Mouse (Mus musculus) frontal cortex, adult (tissue): ENCODE measurements around the gene Dolpp1.

ENCODE experiments used
- ATAC-seq: cut with Nextera tagmentation; 2 replicates; pipeline ENCODE4 v1.9.2; 2017; ENCODE audit warnings: mild to moderate bottlenecking, moderate library complexity, mixed read lengths; ENCODE audit not compliant: low TSS enrichment

Gene Dolpp1

DNA sequence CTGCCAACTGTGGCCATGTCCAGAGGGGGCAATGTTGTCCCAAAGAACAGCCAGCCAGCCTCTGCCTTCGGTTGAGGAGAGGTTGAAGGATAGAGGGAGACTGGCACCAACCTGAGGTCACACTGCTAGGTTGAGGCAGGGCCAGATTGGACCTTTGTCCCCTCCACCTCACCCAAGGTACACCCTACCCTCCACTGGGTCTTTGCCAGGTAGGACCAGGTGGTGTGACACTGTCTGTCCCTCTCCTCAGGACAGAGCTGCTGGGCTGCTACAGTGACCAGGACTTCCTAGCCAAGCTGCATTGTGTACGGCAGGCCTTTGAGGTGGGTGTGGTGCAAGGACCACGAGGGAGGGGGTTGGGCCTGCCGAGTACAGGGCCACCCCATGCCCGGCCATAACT, 14.3 kb upstream of the Dolpp1 start:
- ATAC-seq = no peak

DNA sequence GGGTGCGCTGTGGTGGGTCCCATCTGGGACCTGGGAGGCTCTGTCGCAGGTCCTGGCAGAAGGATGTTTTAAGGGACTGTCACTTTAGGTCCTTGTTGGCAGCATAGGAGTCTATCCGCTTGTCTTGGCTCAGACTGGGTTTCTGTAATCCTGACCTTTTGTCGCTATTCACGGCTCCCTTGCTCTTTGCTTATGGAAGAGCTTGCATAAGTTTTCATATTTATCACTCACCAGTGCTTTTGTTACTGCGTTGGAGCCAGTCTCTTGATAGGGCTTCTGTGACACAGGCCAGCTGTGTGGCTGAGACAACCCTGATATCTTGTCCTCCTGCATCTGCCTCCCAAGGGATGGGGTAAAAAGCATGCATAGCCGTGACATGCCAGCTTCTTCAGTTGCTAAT, 12.7 kb upstream of the Dolpp1 start:
- ATAC-seq = no peak

DNA sequence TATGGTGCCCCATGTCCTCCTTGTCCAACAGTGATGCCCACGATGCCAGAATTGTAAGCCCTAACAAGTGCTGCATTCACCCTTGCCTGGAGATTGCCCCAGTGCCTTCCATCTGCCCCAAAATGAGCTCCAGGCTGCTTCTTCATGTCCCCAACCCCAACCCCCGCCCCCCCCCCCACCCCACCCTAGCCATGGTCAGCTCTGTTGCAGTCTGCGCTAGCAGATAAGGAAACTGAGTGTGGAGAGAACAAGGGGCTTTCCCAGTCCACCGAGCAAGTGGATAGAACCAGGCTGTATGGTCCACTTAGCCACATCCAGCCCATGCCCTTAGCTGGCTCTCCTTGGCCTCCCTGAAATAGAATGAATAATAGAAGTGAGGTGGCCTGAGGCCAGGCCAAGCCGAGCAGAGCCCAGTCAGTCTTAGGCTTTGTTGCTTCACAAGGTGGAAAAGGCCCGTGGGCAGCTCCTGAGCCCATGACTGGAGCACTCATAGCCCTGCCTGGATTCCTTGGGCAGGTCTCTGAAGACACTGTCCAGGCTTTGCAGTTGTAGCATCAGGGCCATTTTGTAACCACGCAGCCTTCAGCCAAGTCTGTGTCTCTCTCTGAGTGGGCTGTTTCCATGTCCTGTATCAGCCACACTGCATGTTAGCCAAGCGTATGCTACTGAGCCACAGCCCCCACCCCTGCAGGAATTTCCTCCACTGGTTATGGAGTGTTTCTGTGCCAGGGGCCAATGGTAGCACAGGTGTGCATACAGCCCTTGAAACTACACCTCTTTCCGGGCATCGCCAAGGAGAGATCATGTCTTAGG, 11.3 kb upstream of the Dolpp1 start:
- ATAC-seq = peak; percentile 41

DNA sequence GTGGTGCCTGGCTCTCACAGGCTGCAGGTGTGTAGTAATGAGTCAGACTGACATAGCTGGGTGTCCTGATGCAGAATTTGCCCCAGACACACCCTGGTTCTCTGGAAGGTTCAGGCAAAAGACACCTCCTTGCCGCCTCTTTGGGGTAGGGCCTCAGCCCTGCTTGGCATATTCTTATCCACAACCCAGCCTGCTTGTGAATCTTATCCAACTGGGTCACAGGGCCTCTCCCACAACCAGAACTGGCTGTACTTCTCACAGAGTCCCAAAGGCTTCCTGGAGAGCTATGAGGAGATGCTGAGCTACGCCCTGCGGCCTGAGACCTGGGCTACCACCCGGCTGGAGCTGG, 10.7 kb upstream of the Dolpp1 start:
- ATAC-seq = no peak

DNA sequence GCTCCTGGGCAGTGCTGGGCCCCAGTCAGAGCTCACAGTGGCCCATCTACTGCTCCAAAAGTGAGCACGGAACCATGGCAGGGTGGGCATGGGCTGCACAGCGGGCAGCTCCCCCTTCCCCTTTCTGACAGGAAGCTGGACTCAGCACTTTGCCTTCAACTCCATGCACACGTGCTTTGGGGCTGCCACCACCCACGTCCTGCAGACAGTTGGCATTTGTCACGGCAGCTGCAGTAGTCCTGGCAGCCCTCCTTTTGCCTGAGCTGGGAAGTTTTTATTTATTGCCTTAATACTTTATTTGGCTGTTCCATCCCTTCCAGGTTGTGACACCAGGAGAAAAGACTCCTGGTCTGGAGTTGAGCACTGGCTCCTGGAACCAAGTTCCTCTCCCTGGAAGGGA, 7.2 kb upstream of the Dolpp1 start:
- ATAC-seq = peak; percentile 29

DNA sequence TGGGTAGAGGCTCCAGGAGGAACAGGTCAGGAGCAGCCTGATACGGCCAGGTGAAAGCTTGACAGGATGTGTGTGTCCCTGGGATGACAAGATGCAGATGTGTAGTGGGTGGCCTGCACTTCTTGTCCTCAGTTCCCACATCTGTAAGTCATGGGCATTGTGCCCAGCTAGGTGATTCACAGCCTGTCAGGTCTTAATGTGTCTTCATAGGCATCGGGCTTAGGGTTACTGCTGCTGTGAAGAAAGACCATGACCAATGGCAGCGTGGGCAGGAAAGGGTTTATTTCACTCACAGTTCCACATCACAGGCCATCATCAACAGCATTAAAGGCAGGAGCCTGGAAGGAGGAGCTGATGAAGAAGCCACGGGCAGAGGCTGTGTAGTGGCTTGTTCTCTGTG, 6.5 kb upstream of the Dolpp1 start:
- ATAC-seq = no peak

DNA sequence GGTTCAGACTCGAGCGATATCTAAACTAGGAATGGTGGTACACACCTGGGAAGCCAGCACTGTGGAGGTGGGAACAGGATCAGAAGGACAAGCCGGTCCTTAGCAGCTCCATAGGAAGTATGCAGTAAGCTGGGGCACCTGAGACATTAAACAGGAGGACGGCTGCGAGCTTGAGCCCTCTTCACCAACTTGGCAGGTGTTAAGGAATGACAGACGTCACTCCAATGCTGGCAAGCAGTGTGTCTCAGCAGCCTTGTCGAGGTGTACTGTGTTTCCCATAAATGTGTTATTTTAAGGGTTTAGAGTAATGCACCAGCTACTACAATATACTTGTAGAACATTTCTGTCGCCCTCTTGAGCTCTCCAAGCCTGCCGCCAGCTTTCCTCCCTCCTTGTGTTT, 5.1 kb upstream of the Dolpp1 start:
- no peak for ATAC-seq

DNA sequence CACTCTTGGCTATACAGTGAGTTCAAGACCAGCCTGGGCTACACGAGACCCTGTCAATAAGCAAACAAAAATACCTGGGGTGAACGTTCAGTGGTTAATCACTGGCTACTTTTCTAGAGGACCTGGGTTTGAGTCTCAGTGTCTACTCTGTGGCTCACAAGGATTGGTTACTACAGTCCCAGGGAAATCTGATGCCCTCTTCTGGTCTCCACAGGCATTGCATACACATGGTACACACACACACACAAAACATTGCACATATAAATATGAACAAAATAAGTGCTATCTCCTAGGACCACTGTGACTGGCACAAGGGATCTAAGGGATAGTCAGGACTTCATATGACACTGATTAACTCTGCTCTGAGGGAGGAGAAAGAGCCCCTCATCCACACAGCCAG, 3.1 kb upstream of the Dolpp1 start:
- no peak for ATAC-seq

DNA sequence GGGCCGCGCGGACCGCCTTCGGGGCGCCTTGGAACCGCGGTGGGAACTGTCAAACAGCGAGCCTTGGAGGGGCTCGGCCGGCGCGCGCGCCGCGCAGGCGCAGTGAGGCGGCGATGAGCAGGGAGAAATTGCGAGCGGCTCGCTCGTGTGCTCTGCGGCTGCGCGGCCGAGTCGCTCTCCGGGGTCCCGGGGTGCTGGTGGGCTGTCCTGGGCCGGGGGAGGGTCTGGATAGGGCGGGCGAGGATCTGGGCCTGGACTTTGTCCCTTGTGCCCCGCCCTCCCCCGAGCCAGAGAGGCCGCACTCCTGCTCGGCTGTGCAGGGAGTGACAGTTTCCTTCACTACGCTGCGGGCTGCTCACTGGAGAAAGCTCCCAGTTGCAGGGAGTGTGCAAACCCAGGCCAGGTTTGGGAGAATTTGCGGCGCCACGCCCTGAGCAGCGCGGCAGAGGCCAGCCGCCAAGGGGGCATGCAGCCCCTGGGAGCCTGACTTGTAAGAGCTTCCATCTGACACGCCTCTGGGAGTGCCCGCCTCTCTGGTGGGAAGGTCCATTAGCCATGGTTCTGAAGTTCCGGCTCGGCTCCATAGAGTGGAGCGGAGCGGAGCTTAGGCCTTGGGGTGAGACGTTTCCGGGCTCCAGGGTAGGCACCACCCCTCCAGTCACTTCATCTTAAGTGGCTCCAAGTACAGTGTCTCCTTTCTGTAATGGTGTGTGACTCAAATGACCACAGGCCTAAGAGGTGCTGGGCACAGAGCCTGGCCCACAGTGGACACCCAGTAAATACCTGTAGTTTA, 719 bp downstream of the Dolpp1 start:
- ATAC-seq = peak; percentile 51

DNA sequence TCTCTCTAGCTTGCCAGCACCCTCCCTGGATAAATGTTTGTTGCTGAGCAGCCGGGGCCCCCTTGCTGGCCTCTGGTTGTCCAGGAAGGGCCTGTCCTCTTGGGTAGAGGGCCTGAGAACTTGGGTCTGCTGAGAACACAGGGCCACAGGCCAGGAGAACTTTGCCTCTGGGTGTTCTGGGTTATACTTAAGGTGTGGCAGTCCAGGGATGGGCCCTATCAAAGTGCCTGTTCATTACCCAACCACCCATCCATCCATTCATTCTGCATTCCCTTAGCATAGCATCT, 1.3 kb downstream of the Dolpp1 start:
- no peak for ATAC-seq

DNA sequence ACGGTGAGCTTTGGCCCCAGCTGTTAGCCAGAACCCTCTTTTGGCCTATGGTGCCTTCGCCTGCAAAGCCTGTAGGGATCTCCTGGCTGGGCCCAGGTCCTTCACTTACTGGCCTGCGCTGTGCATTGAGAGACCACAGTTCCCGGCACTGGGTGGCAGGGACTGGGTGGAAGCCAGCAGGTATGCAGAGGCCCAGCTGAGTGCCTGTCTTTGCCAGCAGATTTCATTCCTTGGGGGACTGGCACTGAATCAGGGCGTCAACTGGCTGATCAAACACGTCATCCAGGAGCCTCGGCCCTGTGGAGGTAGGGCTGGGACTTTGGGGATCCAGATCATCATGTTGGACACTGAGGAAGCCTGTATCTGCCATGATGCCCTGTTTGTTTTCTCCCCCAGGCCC, 3.7 kb downstream of the Dolpp1 start:
- no peak for ATAC-seq

DNA sequence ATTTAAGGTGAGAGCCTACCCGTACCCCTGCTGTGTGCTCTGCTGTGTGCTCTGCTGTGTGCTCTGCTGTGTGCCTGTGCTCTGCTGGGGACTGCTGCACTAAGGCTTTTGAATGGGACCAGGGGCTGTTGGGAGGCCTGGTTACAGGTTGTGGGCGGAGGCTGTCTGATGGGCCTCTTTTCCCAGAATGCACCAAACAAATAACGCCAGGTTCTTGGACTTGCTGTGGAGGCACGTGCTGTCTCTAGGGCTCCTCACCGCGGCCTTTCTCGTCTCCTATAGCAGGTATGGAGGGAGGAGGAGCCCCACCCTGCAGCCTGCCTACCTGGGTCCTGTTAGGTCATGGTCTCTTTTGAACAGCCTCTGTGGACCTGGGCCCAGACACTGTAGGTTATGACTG, 4.2 kb downstream of the Dolpp1 start:
- no peak for ATAC-seq

DNA sequence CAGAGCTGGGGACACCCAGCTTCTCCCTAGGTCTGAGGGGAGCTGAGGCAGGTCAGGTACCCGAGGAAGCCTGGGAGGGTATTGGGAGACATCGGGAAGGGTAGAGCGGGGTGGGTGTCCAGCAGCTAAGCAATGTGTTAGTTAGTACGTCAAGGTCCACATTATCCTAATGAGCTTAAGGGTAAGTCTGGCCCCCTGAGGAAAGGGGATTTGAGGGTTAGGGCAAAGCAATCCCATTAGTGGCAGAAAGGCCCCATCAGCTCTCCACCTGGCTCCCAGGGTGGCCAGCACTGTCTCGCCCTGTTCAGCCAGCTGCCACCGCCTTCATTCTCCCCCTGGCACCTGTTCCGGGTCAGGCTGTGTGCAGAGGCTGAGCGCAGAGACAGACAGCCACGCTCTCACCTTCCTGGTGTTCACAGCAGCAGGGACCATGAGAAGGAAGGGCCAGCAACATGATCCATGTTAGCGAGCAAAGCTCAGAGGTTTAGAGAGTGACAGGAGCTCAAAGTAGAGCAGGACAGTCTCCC, 6.0 kb downstream of the Dolpp1 start:
- no peak for ATAC-seq

DNA sequence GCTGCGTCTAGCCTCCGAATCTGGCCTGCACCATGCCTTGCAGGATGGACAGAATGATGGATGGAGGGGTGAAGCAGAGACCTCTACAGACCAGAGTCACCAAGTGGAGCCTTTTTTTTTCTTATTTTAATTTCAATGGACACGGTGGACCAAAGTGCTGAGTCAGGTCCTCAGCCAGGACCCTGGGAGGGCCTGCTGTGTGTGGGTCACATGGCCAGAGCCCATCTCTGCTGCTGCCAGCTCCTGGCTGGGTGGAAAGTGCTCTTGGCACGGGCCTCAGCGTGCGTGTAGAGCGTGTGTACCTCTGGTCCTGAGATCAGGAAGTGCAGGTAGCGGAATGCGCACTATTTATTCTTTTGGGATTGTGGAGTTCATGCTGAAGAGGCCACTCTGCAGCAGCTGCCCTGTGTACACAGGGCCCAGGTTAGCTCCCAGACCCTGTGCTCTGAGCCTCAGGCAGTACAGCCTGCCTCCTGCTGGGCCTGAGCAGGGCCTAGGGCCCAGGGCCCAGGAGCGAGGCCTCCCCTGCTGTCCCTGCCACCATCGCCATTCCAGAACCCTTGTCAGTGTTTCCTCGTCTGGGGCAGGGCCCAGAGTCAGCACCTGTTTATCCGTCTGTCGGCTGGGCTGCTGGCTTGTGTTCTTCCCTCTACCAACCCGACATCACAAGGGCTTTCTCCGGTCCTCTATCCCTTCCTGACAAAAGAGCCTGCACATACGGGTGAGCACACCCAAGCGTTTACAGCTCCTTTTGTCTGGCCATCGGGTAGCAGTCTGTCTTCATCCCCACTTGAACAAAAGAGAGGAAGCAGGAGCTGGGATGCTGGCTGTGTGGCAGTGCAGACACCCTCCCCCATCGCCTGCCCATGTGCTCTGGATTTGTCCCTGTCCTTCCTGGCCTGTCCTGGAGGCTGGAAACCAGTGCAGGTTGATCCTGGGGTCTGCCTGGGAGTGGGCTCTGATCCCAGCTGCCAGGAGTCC, 7.4 kb downstream of the Dolpp1 start:
- ATAC-seq = peak; percentile 10; the same call in 1 of the 2 replicates

DNA sequence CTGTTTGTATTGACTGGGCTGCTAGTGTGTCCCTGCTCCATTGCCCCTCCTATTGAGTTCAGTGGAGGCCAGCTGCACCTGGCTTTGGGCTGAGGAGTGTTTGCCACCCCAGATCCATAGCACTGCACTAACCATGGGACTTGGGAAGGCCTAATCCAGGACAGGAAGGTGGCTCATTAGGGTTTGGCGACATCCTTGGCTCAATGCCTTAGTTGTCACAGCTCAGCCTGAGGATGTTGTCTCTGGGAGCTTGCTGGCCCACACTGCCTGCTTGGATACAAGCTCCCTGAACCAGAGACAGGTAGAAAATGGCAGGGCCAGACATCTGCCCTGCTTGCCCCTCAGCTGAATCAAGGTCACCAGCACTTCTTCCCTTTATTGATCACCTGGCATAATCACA, 9.5 kb downstream of the Dolpp1 start:
- no peak for ATAC-seq

DNA sequence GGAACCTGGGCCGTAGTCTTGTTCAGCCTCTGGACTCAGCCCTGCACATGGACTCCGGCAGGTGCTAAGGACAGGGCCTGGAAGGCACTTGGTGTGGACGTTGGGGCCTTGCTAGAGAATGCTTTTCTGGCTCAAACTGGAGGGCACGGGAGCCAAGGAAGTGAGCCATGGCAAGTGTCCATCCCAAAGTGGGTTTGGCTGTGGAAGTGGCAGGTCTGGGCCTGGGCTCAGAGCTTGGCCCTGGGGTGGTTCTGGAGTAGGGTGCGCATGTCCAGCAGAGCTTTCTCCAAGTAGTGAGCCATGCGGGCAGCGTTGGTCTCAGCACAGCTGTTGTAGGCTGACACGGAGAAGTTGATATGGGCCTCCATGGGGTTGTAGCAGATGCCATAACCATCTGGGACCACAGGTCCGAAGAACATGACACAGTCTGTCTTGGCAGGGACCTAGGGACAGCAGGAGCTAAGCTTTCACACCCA, 10.3 kb downstream of the Dolpp1 start:
- no peak for ATAC-seq

DNA sequence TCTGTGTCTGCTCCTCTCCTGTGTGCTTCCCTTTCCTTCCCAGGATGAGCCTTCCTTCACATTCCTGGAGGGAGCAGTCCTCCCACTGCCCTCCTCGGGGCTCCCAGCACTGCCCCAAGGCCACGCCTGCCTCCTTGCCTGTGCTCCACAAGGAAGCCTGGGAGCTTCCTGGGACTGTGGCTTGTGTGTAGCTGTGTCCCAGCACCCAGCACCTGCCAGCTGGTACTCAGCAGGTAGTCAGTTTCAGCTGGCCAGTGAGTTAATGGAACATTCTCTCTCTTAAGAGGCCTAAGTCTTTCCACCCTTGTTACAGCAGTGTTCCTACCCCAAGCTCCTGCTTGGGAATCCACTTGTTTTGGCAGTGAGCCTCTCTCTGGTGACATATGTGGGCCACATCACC, 10.8 kb downstream of the Dolpp1 start:
- no peak for ATAC-seq

DNA sequence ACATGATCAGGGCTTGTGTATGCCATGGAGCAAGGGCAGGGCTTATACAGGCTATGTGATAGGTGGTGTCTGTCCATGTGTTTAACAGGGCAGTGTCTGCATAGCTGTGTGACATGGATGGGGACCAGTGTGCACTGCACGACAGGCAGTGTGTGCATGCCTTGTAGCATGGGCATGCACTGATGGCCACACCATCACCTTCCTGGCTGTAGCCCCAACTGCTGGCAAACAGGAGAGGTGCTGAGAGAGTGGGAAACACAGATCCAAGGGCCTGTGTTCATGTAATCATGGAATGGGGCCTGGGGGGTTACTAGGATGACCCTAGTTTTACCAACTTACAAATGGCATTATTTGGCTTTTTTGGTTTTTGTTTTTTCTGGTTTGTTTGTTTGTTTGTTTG, 11.8 kb downstream of the Dolpp1 start:
- no peak for ATAC-seq

DNA sequence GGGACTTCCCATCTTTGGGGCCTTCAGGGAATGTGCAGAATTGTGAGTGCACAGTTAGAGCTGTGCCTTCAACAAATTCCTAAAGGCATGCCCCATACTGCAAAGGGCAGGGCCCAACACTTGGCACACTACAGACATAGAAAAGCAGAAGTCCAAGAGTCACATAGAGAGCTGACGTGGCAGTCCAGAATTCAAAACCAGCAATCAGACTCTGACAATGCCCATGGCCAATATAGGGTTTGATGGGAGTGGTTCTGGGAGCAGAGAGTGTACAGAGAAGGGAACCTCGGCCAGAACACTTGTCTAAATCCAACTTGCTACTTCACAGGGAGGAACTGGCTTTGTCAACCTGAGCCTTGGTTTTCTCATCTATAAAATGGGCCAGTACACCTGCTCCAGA, 15.2 kb downstream of the Dolpp1 start:
- ATAC-seq = no peak

DNA sequence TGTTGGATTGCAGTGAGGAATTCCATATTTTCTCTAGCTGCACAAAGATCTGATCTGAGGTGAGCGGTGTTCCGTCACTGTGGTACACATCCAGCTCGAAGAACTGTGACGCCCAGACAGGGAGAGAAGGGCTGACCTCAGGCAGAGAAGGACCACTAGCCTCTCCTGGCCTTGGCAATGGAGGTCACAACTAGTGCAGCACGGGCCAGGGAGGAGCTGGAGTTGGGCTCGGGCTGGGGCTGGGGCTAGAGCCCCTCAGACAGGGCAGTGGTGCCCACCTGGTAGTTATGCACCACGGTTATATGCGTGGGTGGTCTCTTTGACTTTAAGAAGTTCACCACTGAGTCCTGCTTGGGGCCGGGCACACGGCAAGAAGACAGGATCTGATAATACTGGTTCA, 15.7 kb downstream of the Dolpp1 start:
- ATAC-seq = no peak

DNA sequence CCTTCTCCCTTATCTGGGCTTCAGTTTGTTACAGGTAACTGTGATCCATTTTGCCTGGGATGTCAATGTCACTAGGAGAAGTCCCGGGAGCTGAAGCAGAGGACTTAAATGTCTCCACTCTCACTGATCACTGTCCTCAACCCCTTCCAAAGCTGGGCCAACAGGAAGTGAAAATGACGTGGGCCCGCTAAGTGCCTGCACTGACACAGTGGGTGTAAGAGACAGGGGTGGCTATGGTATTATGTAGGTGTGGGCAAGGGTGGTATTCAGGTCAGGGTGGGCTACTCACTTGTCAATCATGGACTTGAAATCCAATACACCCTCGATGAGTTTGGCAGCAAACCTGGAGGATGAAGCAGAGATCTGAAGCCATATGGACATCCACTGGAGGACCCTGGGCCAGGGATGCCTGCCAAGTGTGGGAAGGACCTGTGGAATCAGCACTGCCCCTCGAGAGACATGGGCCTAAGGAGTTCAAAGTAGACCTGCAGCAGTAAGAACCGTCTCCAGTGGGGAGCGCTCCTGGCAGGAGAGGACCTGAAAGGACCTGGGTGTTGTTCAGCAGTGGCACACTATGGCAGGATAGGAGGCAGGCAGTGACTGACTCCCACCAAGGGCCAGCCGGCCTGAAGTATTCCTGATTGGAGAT, 16.5 kb downstream of the Dolpp1 start:
- no peak for ATAC-seq
